Mouse (Mus musculus) MN1 (cell line): Measurements from ENCODE around the gene Efcab9.

Source experiments
- DNase-seq: peaks from one replicate; pipeline ENCODE4 v3.0.0-alpha.2; 2016; ENCODE audit warnings: low spot score

The Efcab9 gene

DNA sequence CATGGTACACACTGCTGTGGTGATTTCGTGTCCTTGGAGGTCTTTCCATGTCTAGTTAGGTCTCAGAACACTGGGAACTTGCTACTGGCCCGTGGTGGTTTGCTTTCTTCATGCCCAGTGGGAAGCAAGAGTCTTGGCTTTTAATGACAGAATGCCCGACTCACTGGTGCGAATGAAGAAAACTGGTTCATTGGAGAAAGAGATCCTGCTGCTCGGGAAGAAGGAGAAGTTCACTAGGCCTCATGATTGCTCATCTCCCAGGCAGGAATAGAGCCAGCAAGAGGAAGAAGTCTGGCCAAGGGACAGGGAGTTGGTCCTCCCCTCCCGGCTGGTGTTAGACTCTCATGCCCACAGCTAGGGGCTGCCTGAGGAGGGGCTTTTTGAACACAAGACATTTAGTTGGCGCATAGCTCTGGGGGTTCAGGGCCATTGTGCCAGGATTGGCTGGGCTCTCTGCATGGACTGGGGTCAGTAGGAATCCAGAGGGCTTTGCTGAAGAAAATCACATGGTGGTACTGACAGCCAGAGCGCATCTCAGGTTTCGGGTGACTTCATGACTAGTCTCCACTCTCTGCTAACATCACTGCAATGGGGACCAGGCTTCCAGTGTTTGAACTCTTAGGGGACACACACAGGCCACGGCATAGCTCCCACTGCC lies 24.6 kb upstream of the Efcab9 start:
- DNase-seq: no peak

- no peak for DNase-seq
Measured at GRCm38 (mm10) chr11:32555103-32555689, 23.3 kb upstream of the Efcab9 start.

DNA sequence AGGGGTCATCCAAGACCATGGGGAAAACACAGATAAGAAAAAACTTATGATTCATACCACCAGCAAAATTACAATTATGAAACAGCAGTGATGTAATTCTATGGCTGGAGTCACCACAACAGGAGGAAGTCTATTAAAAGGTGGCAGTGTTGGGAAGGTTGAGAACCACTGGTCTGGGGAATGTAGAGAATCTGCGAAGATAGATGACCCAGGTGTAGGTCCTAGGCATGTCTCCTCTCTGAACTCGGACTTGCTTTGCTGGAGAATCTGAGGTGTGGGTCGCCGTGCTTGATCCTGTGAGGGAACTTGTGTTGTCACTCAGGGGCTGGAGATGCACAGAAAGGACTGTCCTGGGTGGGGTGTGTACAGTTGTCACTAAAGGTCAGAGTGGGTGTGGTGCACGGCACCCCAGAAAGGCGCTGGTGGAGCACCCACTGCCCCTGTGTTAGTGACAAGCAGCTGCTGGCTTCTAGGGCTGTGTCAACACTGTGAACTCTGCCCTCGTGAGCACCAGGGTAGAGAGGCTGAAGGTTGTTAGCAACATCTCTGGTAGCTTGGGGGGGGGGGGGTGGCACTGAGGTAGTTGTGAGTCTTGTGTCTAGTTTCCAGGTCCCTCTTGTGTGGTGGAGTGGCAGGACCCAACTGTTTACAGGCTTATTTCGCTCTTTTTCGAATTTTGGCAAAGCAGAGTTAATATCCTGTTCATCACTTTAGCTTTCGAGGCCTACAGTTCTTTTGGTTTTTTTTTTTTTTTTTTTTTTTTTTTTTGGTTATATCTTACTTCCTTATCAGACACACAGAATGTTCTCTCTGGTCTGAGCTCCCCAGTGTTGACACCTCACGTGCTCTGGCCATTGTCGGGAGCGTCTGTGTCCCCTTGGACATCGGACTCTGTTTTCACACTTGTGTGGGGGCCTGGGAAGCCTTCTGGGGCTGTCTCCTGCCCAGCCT lies 22.5 kb upstream of the Efcab9 start:
- no peak for DNase-seq

GRCm38 (mm10) chr11:32553311-32554140 lies 21.6 kb upstream of the Efcab9 start:
- DNase-seq: no peak

DNA sequence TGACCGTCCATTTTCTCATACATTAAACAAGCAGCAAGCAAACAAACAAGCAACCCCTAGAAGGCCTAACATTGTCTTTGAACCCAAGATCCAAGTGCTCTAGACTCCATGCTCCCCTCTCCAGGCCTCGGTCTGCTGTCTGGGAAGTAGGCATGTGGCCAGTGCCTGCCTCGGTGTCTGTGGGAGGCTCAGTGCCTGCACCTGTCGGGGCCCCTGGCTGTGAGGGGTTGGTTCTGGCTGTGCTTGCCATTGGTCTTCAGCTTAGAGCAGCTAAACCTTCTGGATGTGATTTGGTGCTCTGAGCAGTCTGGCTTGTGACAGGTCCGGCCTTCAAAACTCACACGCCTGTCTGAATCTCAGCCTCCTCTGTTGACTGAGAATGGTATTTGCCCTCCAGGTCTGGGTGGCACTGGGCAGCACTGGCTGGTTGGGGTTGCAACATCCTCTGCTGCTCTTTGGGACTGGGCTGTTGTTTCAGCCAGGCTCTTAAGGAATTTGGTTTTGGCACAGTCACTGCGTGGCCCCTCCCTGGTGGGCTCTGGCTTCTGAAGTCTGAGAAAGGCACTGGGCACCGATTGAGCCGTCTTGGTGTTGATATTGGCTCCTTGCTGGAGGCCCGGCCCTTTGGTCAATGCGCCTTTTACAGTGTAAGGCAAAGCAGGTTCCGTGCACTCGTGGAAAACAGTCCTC lies 20.7 kb upstream of the Efcab9 start:
- no peak for DNase-seq

- DNase-seq: no peak
Measured at GRCm38 (mm10) chr11:32551579-32552297, 19.9 kb upstream of the Efcab9 start.

- no peak for DNase-seq
Measured at GRCm38 (mm10) chr11:32551056-32551455, 19.2 kb upstream of the Efcab9 start.

DNA sequence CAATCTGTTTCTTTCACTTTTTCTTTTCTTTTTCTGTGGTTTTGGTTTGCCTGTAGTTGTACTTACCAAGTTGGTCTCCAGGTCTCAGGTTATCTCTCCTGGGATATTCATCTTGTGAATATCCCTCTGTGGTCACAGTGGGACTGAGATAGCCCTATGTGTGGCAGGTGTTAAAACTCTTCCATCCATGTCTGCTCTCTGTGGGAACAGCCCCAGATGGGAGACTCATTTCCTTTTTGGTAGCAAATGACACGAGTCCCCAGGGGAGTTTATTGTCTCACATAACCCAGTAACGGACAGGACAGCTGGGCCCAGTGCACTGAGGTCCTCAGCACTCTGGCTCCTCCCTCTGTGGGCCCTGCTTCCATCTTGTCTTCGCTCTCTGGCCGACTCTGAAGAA lies 18.2 kb upstream of the Efcab9 start:
- no peak for DNase-seq

GRCm38 (mm10) chr11:32549236-32549635 lies 17.4 kb upstream of the Efcab9 start:
- no peak for DNase-seq

- DNase-seq: no peak
Measured at GRCm38 (mm10) chr11:32548240-32548639, 16.4 kb upstream of the Efcab9 start.

GRCm38 (mm10) chr11:32547391-32547947 lies 15.6 kb upstream of the Efcab9 start:
- DNase-seq: no peak

DNA sequence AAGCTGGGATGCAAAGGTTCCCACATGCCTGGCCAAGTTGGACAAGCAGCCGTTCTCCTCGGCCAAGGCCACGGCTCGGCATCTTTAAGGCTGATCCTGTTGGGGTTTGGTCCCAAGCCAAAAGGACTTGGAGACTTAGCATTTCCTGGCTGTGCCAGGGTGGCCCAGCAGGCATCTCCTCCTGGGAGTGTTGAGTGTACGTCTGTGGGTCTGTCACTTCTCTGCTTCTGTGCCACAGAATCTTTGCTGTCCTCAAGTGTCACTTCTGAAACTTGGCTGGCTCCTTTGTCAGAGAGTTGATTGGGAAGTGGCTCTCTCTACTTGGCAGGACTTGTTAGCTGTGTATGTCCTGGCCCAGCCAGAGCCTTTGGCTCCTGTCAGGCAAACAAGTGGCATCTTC lies 14.6 kb upstream of the Efcab9 start:
- no peak for DNase-seq

GRCm38 (mm10) chr11:32545605-32546004 lies 13.7 kb upstream of the Efcab9 start:
- no peak for DNase-seq

DNA sequence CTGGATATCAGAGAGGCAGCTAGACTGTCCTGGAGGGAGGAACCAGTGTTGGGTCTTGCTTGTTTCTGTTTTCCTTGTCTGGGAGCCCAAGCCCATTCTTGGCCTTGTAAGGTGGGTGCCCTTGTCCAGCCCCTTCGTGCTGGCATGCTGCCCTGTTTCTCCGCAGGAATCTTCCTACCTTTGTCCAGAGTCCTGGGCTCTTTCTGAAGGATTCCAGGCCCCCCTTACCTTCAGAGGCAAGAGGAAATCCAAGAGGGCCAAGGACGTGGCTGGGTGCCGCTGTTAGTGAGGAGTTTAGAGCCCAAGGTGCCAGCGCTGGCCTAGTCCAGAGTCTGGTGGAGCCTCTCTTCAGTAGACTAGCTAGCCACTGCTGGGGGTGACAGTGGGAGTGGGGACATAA lies 12.6 kb upstream of the Efcab9 start:
- DNase-seq: no peak

- DNase-seq: no peak
Measured at GRCm38 (mm10) chr11:32544041-32544440, 12.2 kb upstream of the Efcab9 start.

- DNase-seq: no peak
Measured at GRCm38 (mm10) chr11:32542687-32543411, 11.0 kb upstream of the Efcab9 start.

DNA sequence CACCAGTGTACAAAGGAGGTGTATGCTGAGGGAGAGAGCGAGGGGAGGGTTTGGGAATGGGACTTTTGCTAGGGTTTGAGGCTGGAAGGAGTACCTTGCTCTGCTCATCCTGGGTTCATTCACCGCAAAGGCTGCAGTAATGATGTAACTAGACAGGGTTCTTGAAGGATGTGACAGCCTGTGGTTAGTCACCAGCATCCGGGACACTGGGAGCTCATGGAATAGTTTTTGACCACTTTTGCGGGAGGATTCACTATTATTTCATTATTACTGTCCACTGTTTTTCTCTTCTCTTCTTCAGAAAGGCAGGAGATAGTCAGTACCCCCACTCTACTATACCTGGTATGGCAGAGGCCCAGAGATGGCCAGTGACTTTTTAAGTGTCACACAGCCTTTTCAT lies 10.3 kb upstream of the Efcab9 start:
- DNase-seq: no peak

GRCm38 (mm10) chr11:32540463-32540862 lies 8.6 kb upstream of the Efcab9 start:
- DNase-seq: no peak

DNA sequence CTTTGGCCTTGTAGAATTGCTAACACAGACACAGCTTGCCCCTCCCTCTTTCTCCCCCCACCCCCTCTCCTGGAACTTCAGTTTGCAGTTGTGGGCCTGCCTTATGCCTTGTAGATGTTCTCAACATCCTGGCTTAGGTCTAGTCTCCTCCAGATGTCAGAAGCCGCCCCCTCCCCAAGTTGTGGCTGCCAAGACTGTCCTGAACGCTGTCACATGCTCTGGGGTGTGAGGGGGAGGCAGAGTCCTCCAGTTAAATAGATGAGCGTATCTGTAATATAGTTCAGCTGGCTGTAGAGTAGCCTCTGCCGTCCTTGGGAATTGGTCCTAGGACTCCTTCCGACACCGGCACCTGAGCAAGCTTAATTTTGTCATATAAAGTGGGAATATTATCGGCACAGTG lies 7.8 kb upstream of the Efcab9 start:
- no peak for DNase-seq

DNA sequence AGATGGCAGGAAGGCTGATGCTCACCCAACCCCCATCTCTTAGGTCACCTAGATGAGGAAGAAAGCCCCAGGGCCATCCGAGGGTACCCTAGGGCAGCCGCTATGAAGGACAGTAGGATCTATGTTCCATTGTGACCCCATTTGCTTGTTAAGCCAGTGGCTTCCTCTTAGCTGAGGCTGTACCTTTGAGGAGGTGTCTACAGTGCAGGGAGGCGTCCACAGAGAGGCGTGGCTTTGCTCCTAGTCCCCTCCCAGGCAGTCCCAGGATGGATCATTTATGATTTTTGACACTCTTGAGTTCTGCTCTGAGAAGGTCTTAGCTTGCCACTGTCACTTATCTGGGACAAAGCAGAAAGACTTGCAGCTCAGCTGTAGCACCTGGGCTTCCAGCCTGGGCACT lies 7.0 kb upstream of the Efcab9 start:
- no peak for DNase-seq
